Mouse (Mus musculus) monocyte, adult 2 months (primary cell): Measurements from ENCODE around the gene Mc1r.
"Not testable (repeated sequence)": the region's sequence is repeated elsewhere in the genome, so short reads cannot be mapped to it uniquely, and the experiment has no call there.

Experiments
- DNase-seq, 2 experiments: peaks; one replicate each; pipeline ENCODE4 v3.0.0; 2022; ENCODE audit warnings: low spot score in 2 of 2, low read depth in 1 of 2

Mc1r gene

DNA sequence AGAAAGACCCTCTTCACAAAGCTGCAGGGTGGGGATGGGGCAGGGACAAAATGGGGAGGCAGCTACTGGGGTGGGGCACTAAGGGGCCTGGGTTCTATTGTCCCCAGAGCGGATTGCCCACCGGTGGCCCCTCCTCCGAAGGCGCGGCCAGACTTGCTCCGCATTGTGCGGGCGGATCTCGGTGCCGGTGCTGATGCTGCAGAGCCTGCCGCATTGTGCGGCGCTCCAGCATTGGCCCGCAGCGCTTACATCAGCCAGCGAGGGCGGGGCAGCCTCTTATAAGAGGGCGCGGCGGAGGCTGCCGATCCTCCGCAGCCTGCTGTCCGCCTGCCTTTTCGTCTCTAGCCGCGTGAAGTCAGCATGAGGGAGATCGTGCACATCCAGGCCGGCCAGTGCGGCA is 4.3 kb downstream of the Mc1r start, which contains the start of gene Tubb3:
TSS of gene Tubb3 (plus strand) at position 179 of the 400 bp plus-strand sequence.
- DNase-seq: no peak

DNA sequence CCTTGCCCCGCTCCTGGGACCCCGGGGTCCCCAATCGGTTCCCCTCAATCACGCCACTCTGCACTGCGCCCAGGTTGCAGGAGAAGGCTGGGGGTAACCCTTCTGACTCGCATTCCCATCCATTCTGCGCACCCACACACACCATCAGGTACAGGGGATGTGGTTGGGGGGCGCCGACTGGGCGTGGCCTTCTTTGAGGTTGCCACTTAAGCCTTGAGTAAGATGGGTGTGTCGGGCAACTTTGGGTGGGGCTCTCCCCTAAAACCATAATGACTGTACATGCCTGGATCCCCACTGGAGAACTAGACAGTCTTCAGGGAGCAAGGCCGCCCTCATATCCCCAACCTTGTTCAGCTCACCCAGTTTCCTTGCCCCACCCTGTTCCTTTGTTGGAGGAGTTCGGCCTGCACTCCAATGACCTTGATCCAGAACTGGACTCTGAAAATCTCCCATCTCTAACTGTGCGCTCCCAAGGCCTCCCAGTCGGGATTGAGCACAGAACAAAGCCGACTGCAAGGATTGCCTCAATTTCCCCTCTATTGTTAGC is 4.9 kb downstream of the Mc1r start:
- DNase-seq: no peak

DNA sequence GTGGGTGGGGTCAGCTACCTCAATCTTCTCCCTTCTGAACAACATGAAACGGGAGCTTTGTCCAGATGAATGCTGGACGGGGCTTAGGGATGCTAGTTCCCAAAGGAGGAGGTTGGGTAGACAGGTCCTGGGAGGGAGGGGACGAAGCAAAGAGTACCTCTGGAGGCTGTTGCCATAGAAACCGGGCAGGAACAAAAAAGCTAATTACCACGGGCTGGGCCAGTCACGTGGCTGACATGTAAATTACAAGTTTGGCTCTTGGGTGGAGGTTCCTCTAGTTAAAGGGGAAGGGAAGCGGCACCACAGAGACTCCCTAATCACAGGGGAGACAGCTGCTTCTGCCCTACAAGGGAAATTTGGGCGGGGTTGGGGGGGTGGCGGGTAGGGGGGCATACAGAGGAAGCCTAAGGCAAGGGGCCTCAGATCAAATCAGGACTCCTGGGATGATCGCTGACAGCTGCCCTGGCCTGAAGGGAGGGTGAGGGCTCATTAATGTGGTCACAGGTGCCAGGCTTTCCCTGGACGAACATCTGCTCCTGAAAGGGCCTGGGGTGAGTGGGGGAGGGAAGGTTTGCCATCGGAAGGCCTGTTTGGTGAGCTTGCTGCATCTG is 5.8 kb downstream of the Mc1r start:
- peak in 1 of 2 experiments; percentile 32 for DNase-seq

DNA sequence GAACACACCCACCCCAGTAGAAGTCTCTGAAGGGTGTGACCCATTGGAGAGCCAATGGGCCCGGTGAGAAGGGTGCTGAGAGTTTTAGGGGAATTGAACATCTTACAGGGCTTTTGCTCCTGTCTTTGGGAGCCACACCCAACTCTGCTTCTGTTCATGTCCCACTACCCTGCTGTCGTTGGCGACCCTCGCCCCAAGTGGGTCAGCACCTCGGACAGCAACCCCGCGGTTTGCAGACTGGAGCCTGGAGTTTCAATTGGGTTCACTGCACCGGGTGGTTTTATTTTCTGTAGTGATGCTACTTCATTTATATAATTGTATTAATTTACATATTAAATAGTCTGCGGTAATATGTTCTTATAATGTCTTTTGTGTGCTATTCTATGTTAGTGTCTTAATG is 7.3 kb downstream of the Mc1r start:
- DNase-seq: no peak

DNA sequence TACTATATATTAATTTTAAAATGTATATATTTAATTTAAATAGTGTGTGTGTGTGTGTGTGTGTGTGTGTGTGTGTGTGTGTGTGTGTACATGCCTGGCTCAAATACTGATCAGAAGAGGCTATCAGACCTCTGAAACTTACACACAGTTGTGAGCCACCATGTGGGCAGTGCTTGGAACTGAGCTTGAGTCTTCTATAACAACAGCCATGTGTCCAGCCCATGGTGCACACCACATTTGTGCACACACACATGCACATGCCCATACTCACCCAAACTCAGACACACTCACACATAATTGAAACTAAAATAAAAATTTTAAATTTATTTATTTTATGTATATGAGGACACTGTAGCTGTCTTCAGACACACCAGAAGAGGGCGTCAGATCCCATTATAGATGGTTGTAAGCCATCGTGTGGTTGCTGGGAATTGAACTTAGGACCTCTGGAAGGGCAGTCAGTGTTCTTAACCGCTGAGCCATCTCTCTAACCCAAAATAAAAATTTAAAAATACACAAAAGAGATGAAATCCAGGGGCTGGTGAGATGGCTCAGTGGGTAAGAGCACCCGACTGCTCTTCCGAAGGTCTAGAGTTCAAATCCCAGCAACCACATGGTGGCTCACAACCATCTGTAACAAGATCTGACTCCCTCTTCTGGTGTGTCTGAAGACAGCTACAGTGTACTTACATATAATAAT is 8.2 kb downstream of the Mc1r start:
- DNase-seq: not testable (repeated sequence)

- DNase-seq: no peak
These were observed 9.3 kb downstream of the Mc1r start for GRCm38 (mm10) chr8:123415967-123416943.

GRCm38 (mm10) chr8:123416944-123417555 is 10.1 kb downstream of the Mc1r start:
- no peak for DNase-seq

DNA sequence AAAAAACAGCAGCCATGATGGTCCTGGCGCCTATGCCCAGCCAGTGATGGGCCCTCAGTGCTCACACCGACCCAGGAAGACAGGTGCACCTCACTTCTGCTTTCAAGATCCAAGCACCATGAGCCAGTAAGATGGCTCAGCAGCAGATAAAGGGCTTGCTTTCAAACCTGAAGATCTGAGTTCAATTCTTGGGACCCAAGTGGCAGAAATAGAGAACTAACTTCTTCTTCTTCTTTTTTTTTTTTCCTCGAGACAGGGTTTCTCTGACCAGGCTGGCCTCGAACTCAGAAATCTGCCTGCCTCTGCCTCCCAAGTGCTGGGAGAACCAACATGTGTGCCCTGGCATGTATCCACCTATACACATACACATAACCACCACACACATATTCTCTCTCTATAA is 12.8 kb downstream of the Mc1r start:
- no peak for DNase-seq

- no peak for DNase-seq
These were observed 13.8 kb downstream of the Mc1r start for GRCm38 (mm10) chr8:123420525-123421281.

- no peak for DNase-seq
These were observed 14.4 kb downstream of the Mc1r start for GRCm38 (mm10) chr8:123421325-123421724.

DNA sequence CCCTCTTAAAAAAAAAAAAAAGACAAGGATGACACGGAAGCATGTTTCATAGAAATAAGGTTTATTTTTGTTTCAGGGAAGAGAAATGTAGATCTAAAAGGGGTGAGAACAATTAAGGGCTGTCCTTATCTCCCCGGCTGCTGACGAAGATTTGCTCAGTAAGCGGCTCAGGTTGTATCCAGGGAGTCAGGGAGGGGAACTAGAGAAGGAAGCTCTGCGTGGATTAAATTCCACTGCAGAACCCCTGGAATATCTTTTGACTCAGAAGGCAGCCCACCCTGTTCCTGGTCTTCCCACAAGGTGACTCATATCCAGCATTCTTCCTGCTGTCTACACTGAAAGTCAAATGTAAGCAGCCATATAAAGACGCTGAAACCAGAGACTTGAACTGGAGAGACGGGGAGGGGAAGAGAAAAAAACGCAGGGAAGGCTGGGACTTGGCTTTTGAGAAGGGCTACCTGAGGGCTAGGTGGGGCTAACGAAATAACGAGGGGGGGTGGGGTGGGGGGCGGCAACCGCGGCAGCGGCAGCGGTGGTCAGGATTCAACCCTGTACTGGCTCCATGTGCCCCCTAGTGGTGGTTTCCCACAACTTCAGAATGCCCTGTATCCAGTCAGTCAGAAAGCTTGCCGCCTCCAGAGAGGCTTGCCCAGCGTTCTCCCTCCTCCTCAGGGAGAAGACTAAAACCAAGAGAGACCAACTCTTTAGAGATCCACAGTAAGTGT is 15.3 kb downstream of the Mc1r start:
- peak in 1 of 2 experiments; percentile 33 for DNase-seq

GRCm38 (mm10) chr8:123422781-123423159 is 15.9 kb downstream of the Mc1r start:
- DNase-seq: no peak

GRCm38 (mm10) chr8:123423441-123423840 is 16.5 kb downstream of the Mc1r start, which contains the start of gene Def8:
Gene Def8, plus strand, starts transcription at chr8:123423527.
- no peak for DNase-seq

- no peak for DNase-seq
These were observed 19.9 kb downstream of the Mc1r start for GRCm38 (mm10) chr8:123426511-123427509.

GRCm38 (mm10) chr8:123427639-123428275 is 20.9 kb downstream of the Mc1r start:
- no peak for DNase-seq

DNA sequence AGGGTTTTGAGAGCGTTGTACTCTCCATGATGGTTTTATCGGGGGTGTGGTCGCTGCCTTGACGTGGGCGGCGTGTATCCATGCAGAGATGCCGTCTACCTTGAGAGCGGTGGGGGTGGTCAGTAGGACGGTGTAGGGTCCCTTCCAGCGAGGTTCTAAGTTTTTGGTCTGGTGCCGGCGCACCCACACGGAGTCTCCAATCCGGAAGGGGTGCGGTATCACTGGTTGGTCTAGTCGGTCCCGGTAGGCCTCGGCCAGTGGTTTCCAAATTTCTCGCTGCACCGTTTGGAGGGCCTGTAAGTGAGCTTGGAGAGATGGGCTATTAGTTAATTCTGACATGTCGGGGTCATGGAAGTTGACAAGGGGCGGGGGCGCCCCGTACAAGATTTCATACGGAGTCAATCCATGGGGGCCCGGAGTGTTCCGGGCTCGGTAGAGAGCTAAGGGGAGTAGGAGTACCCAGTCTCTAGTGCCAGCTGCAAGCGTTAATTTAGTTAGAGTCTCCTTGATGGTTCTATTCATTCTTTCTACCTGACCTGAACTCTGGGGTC is 21.5 kb downstream of the Mc1r start:
- no peak for DNase-seq

DNA sequence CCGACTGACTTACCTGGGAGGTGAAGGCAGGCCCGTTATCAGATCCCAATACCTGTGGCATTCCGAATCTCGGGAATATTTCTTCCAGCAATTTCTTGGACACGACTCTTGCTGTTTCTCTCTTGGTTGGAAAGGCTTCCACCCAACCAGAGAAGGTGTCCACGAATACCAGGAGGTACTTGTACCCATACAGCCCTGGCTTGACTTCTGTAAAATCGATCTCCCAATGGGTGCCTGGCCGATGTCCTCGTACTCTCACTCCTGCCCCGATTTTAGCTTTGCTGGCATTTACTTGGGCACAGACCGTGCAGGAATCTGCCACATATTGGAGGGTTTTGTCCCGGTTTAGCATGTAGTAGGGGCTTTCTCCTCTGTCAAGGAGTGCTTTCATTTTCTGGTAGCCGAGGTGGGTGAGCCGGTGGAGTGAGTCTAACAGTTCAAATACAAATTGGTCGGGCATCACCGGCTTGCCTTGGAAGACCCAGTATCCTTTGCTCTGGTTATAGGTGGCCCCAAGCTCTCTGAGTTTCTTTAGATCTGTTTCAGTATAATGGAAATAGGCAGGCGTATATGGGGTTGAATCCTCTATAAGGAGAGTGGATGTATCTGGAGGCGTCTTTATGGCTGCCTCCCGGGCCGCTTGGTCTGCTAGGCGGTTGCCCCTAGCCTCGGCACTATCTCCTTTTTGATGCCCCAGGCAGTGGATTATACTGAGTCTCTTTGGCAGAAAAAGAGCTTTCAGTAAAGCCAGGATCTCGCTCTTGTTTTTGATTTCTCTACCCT is 22.2 kb downstream of the Mc1r start:
- DNase-seq: no peak
